Mouse (Mus musculus) central nervous system, embryonic 11.5 days (tissue): ENCODE measurements around the gene Pigv. TPM values are rescaled to one million over a fixed set of nuclear protein-coding genes. Genes with fewer than 3 reads are reported as not detected.

ENCODE experiments used
- polyA plus RNA-seq: library from polyadenylated mRNA; depleted of rRNA; stranded (reverse); fragments of >200 nt; gene quantifications from 2 replicates; pipeline ENCODE4 v1.2.3, GENCODE M21; 2012; rRNA removed

Pigv gene
- polyA plus RNA-seq: 10.9 and 18.7 TPM in 2 replicates

DNA sequence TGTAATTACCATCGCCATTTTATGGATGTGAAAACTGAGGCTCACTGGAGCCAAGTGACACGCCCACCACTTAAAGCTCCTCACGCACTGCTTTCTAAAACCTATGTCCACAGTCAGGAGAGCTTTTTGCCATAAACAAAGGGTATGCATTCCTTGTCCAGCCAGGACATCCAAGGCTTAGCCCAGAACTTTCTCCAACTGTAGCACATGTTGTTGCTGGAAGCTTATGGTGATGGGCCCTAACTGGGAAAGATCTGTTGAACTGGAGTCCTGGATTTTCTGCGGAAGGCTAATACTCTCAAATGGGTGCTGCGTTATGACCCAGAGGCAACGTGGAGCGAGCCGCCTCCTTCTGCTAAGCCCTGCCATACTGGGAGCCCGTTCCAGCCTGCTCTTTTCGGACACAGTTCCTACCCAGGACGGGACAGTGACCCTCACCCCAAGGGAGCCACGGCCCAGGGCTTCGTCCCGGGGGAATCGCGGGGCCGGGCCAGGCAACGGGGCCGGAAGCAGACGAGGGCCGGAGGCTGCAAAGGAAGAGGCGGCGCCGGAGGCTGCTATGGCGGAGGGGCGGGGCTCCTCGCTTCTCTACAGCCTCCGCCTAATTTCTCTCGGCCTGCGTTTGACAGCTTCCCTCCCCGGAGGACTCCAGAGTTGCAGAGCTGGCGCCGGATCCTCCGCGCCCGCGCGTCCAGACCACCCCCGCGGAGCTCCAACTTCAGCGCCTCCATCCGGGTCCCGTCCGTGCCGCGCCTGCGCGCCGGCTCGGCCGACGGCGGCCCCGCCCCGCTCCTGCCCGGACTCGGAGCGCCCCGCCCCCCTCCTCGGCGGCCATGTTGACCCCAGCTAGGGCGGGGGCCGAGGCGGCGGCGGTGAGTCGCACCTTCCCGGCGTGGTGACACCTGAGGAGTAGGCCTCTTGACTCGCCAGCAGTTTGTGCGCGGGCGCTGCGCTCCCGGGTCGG is at the start of gene Pigv:
Gene Pigv (minus strand): TSS at position 767 of the 964 bp plus-strand sequence.

DNA sequence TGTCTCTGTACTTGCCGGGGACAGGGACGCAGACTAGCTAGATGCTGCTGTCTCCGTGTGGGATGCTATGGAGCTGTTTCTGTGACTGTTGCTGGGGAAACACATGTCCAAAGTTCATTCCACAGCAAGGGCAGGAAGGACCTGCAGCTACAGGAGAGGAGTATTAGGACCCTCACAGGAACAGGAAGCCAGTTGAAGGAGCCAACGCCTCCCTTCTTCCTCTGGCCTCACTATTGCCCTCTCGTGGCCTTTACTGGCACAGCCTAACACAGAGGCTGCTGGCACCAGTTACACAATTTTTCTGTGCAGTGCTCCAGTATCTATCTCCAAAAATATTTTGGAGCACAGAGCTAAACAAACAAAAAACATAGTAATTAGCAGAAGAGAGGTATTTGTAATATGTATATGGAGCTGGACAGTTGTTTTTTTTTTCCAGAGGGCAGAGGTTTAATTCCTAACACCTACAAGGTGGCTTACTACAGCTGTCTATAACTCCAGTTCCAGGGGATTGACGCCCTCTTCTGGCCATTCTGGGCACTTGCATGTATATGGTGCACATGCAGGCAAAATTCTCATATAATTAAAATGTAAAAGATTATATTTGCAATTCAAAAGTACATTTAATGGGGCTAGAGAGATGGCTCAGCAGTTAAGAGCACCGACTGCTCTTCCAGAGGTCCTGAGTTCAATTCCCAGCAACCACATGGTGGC is 22.3 kb downstream of the Pigv start, which contains the start of gene Zdhhc18:
Gene Zdhhc18 (minus strand): TSS at position 166 of the 711 bp plus-strand sequence.

Other genes with a start within 250 kb of the Pigv start
- 0.19 and 0.42 TPM in 2 replicates for gene Tent5b, start 192.5 kb downstream of the Pigv start, polyA plus RNA-seq
- 1.3 and 1.6 TPM in 2 replicates for gene Trnp1, start 174.1 kb downstream of the Pigv start, polyA plus RNA-seq
- gene Kdf1, start 153.7 kb downstream of the Pigv start, polyA plus RNA-seq: 0.53 and 0.96 TPM in 2 replicates
- gene Nudc, start 126.7 kb downstream of the Pigv start, polyA plus RNA-seq: 277 and 611 TPM in 2 replicates
- 0.14 TPM in 2 replicates for gene Nr0b2, start 119.3 kb downstream of the Pigv start, polyA plus RNA-seq
- 9.0 and 20.6 TPM in 2 replicates for gene Gpatch3, start 97.9 kb downstream of the Pigv start, polyA plus RNA-seq
- 35.2 and 59.0 TPM in 2 replicates for gene Gpn2, start 88.3 kb downstream of the Pigv start, polyA plus RNA-seq
- 8.4 and 8.6 TPM in 2 replicates for gene Sfn, start 70.5 kb downstream of the Pigv start, polyA plus RNA-seq
- gene Zdhhc18, start 22.5 kb downstream of the Pigv start, polyA plus RNA-seq: 18.2 and 28.3 TPM in 2 replicates
- 62.6 and 94.6 TPM in 2 replicates for gene Arid1a, start 84.1 kb upstream of the Pigv start, polyA plus RNA-seq
- 15.4 and 21.9 TPM in 2 replicates for gene Rps6ka1, start 215.2 kb upstream of the Pigv start, polyA plus RNA-seq